ENCODE assay signal across 8 mouse cellular contexts in the genomic region with DNA sequence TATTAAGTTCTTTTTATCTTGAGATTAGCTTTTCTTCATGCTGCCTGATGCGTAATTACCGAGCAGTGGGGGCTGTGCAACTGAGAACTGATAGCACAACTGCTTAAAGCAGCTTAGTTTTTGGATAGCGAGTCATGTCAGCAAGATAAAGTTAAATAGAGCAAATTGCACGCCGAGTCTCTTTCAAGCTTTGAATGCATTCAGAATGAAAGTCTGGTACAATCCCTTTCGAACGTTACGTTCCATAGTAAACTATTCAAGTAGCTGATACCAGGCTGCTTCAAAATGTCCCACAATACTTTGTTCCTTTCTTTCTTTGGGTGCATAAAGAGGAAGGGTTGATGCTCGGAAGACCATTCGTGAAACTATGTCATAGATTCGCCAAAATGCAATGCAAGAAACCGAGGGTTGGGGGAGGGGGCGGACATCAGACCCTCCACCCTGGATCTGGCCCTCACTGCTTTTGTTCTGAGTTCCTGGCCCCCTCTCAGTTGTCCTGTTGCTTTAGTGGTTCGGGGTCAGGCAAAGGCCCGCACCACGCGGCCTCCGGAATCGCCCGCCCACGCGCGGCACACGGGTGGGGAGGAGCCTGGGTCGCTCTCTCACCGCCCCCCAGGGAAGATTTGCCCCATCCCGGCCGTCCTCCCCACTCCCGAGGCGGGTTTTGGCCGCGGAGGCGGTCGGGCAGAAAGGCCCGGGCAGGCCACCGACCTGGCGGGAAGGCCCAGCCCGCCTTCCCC. TPM values are rescaled to one million over a fixed set of nuclear protein-coding genes. Genes with fewer than 3 reads are reported as not detected.
DNase-seq lines count a peak whose midpoint lies in the region; ATAC-seq and TF ChIP-seq lines count a peak whose summit lies in the region.

No protein-coding gene starts in this region.

- H3K36me3 ChIP-seq in ES-E14 (ENCODE audit: control insufficient read depth, insufficient read depth, low read length, poor library complexity, severe bottlenecking) = peaks cover 8% of the 10 kb centered on the region
- H3K36me3 ChIP-seq in liver, postnatal 0 days (replicated peaks; ENCODE audit: insufficient read depth, low read length) = peaks cover 10% of the 10 kb centered on the region
- H3K36me3 ChIP-seq in neural tube, embryonic 13.5 days = peaks cover 25% of the 10 kb centered on the region

- in situ Hi-C loops in ES-E14 (cut with MboI; ENCODE audit: low sequenced_read_pairs in 2 of 2, unreplicated experiment in 2 of 2) = no loop called here

- peak; percentile 38 for ATAC-seq in frontal cortex, adult (ENCODE audit: low TSS enrichment)
- ATAC-seq in inflammation-experienced regulatory T-cells, adult 6 months = peak; percentile 29
- ATAC-seq in liver, postnatal 0 days = peak; percentile 47
- peak; percentile 19 for ATAC-seq in neural tube, embryonic 13.5 days (ENCODE audit: low read depth)

- under 1% methylated on average over 38 of the region's 38 CpGs for WGBS in liver, postnatal 0 days (ENCODE audit: insufficient replicate concordance)
- WGBS in neural tube, embryonic 13.5 days = under 1% methylated on average over 35 of the region's 38 CpGs

- DNase-seq in 3134 (ENCODE audit: extremely low read depth, insufficient read length, low spot score) (peak; percentile 80), ES-E14 (ENCODE audit: low read depth, low spot score) (no peak)
- peak; percentile 10 to 56 for DNase-seq in cerebellum, adult 18-20 months
- peak; percentile 72 for DNase-seq in liver, postnatal 0 days
- peak; percentile 59 for DNase-seq in thymus, postnatal 25 days

- no peak for TF ChIP-seq EP300 in liver, postnatal 0 days (IDR thresholded peaks at IDR 0.05; ENCODE audit: low read depth)

- H3K9me3 ChIP-seq in ES-E14 (ENCODE audit: control insufficient read depth, insufficient read depth, low read depth, low read length) = no peaks in the 10 kb centered on the region
- no peaks in the 10 kb centered on the region for H3K9me3 ChIP-seq in liver, postnatal 0 days (ENCODE audit: low read length)
- H3K9me3 ChIP-seq in neural tube, embryonic 13.5 days = no peaks in the 10 kb centered on the region

- no peak for TF ChIP-seq CTCF in liver, postnatal 0 days (IDR thresholded peaks at IDR 0.05; ENCODE audit: low read depth)

- H3K27ac ChIP-seq in ES-E14 (ENCODE audit: insufficient read depth, low read depth, low read length, poor library complexity, severe bottlenecking) = peak overlapping the region; percentile 91
- H3K27ac ChIP-seq in liver, postnatal 0 days (ENCODE audit: low read depth) = peak overlapping the region; percentile 94
- peak overlapping the region; percentile 97 for H3K27ac ChIP-seq in neural tube, embryonic 13.5 days (replicated peaks)

- H3K4me1 ChIP-seq in ES-E14 (ENCODE audit: control insufficient read depth in 2 of 2, insufficient read depth in 2 of 2, low read length in 2 of 2, poor library complexity in 1 of 2) = peaks cover 2 to 4% of the 10 kb centered on the region in 2 experiments; a peak in 2 of 4 replicates
- H3K4me1 ChIP-seq in liver, postnatal 0 days (ENCODE audit: insufficient read depth) = peaks cover 14% of the 10 kb centered on the region; the same call in 1 of the 2 replicates
- peaks cover 26% of the 10 kb centered on the region for H3K4me1 ChIP-seq in neural tube, embryonic 13.5 days (replicated peaks)

- peak overlapping the region; percentile 95 for H3K9ac ChIP-seq in ES-E14 (ENCODE audit: insufficient read depth, low read depth, low read length, poor library complexity, severe bottlenecking)
- H3K9ac ChIP-seq in liver, postnatal 0 days (replicated peaks) = peak overlapping the region; percentile 86
- H3K9ac ChIP-seq in neural tube, embryonic 13.5 days = peak overlapping the region; percentile 98

- H3K4me3 ChIP-seq in ES-E14 (ENCODE audit: insufficient read depth in 1 of 2, low read depth in 1 of 2, low read length in 2 of 2, poor library complexity in 1 of 2, severe bottlenecking in 1 of 2) = peak overlapping the region; percentile 83 to 99
- H3K4me3 ChIP-seq in liver, postnatal 0 days (ENCODE audit: low read depth, low read length) = peak overlapping the region; percentile 78
- H3K4me3 ChIP-seq in neural tube, embryonic 13.5 days = peak overlapping the region; percentile 95

- H3K27me3 ChIP-seq in liver, postnatal 0 days (ENCODE audit: insufficient read depth, low read length) = no peaks in the 10 kb centered on the region
- H3K27me3 ChIP-seq in neural tube, embryonic 13.5 days = no peaks in the 10 kb centered on the region

- peak overlapping the region; percentile 95 for H3K4me2 ChIP-seq in liver, postnatal 0 days (ENCODE audit: low read depth, low read length)
- H3K4me2 ChIP-seq in neural tube, embryonic 13.5 days = peak overlapping the region; percentile 66

TF ChIP-seq in ES-E14, 5 proteins besides CTCF, POLR2A, EP300 and RAD21:
- TF ChIP-seq ZC3H11A (IDR thresholded peaks at IDR 0.05; ENCODE audit: borderline replicate concordance, low read depth, low read length) = no peak
- TF ChIP-seq HCFC1 (IDR thresholded peaks at IDR 0.05; ENCODE audit: borderline replicate concordance, insufficient read depth, low read length) = no peak
- TF ChIP-seq ZNF384 (IDR thresholded peaks at IDR 0.05; ENCODE audit: low read depth, low read length) = no peak
- TF ChIP-seq MAFK (IDR thresholded peaks at IDR 0.05; ENCODE audit: insufficient read depth, low read depth, low read length) = no peak
- no peak for TF ChIP-seq CHD2 (IDR thresholded peaks at IDR 0.05; ENCODE audit: low read depth, low read length)
TF ChIP-seq in ES-E14: peak in this region for 0.

RNA-seq across cellular contexts. Expression of a gene that starts 0.5 kb away (rescaled TPM):
- 90.3 and 124 TPM in 2 replicates for total RNA-seq in ES-E14 (2012; rRNA removed)
- 100 to 1,000 TPM in 1 of 3 experiments, 10 to 100 TPM in 2; 70.4 to 118 (median 86.4) TPM for polyA plus RNA-seq in inflammation-experienced regulatory T-cells, adult 6 months (2017; shearing (Covaris generic))
- polyA plus RNA-seq in liver, postnatal 0 days (2015; fragmentation: Nextera tagmentation; extraction: Ambion mirVana) = 47.4 and 51.2 TPM in 2 replicates
- 198 and 234 TPM in 2 replicates for polyA plus RNA-seq in neural tube, embryonic 13.5 days (2015; fragmentation: Nextera tagmentation; extraction: Ambion mirVana)

RNA-seq across cellular contexts. Expression of a gene that starts 1.0 kb away (rescaled TPM):
- total RNA-seq in ES-E14 (2012; rRNA removed) = 30.5 and 39.6 TPM in 2 replicates
- 10 to 100 TPM; 13.2 to 19.9 (median 17.1) TPM for polyA plus RNA-seq in inflammation-experienced regulatory T-cells, adult 6 months (2017; shearing (Covaris generic))
- polyA plus RNA-seq in liver, postnatal 0 days (2015; fragmentation: Nextera tagmentation; extraction: Ambion mirVana) = 3.6 and 4.1 TPM in 2 replicates
- polyA plus RNA-seq in neural tube, embryonic 13.5 days (2015; fragmentation: Nextera tagmentation; extraction: Ambion mirVana) = 10.8 and 12.8 TPM in 2 replicates
